Mouse (Mus musculus): ENCODE data around the gene Pxmp4. TPM values are rescaled to one million over a fixed set of nuclear protein-coding genes. Genes with fewer than 3 reads are reported as not detected.

Pxmp4 gene
- polyA plus RNA-seq, 1 experiment from 2014 or later, result 14.5 TPM

GRCm38 (mm10) chr2:154638521-154638920, 35.0 kb upstream of the Pxmp4 start:
- Histone ChIP-seq H3K4me1 (ENCODE audit: control insufficient read depth, insufficient read depth, low read length) (no peaks in the 10 kb centered on the region), H3K9me3 (ENCODE audit: control insufficient read depth, low read length) (no peaks in the 10 kb centered on the region), H3K36me3 (ENCODE audit: control insufficient read depth, insufficient read depth, low read length) (peaks cover 10% of the 10 kb centered on the region), H3K4me3 (ENCODE audit: low read depth, low read length) (no peak overlapping the region), H3K27me3 (ENCODE audit: control insufficient read depth, insufficient read depth, low read length) (no peaks in the 10 kb centered on the region), H3K9ac (ENCODE audit: low read length) (no peak overlapping the region), H3K4me2 (ENCODE audit: low read depth) (no peak overlapping the region), H3K27ac (ENCODE audit: low read depth, low read length) (no peak overlapping the region)
- ATAC-seq (ENCODE audit: insufficient read depth, low FRiP score, low TSS enrichment), result no peak
- DNase-seq (ENCODE audit: low spot score), result no peak
- WGBS, result 95% methylated on average over 3 of the region's 3 CpGs

GRCm38 (mm10) chr2:154635826-154636225, 32.3 kb upstream of the Pxmp4 start:
- DNase-seq (ENCODE audit: low spot score) (no peak), ATAC-seq (ENCODE audit: insufficient read depth, low FRiP score, low TSS enrichment) (no peak)
- Histone ChIP-seq H3K4me3 (ENCODE audit: low read depth, low read length) (no peak overlapping the region), H3K27ac (ENCODE audit: low read depth, low read length) (no peak overlapping the region), H3K36me3 (ENCODE audit: control insufficient read depth, insufficient read depth, low read length) (peaks cover 10% of the 10 kb centered on the region), H3K27me3 (ENCODE audit: control insufficient read depth, insufficient read depth, low read length) (no peaks in the 10 kb centered on the region), H3K9me3 (ENCODE audit: control insufficient read depth, low read length) (no peaks in the 10 kb centered on the region), H3K9ac (ENCODE audit: low read length) (no peak overlapping the region), H3K4me2 (ENCODE audit: low read depth) (no peak overlapping the region), H3K4me1 (ENCODE audit: control insufficient read depth, insufficient read depth, low read length) (no peaks in the 10 kb centered on the region)
- WGBS, result 100% methylated on average over 2 of the region's 2 CpGs

GRCm38 (mm10) chr2:154633876-154634644, 30.6 kb upstream of the Pxmp4 start:
- Histone ChIP-seq H3K27me3 (ENCODE audit: control insufficient read depth, insufficient read depth, low read length) (no peaks in the 10 kb centered on the region), H3K36me3 (ENCODE audit: control insufficient read depth, insufficient read depth, low read length) (peaks cover 10% of the 10 kb centered on the region), H3K9ac (ENCODE audit: low read length) (no peak overlapping the region), H3K4me3 (ENCODE audit: low read depth, low read length) (no peak overlapping the region), H3K9me3 (ENCODE audit: control insufficient read depth, low read length) (no peaks in the 10 kb centered on the region), H3K4me1 (ENCODE audit: control insufficient read depth, insufficient read depth, low read length) (no peaks in the 10 kb centered on the region), H3K4me2 (ENCODE audit: low read depth) (no peak overlapping the region), H3K27ac (ENCODE audit: low read depth, low read length) (no peak overlapping the region)
- DNase-seq (ENCODE audit: low spot score), result no peak
- no peak for ATAC-seq (ENCODE audit: insufficient read depth, low FRiP score, low TSS enrichment)
- WGBS, result 93% methylated on average over 9 of the region's 9 CpGs

- no peaks in the 10 kb centered on the region for H3K27me3 ChIP-seq (ENCODE audit: control insufficient read depth, insufficient read depth, low read length)
- no peak overlapping the region for H3K4me2 ChIP-seq (ENCODE audit: low read depth)
- H3K4me3 ChIP-seq (ENCODE audit: low read depth, low read length), result no peak overlapping the region
- H3K9me3 ChIP-seq (ENCODE audit: control insufficient read depth, low read length), result no peaks in the 10 kb centered on the region
- H3K27ac ChIP-seq (ENCODE audit: low read depth, low read length), result no peak overlapping the region
- H3K36me3 ChIP-seq (ENCODE audit: control insufficient read depth, insufficient read depth, low read length), result peaks cover 6% of the 10 kb centered on the region
- no peaks in the 10 kb centered on the region for H3K4me1 ChIP-seq (ENCODE audit: control insufficient read depth, insufficient read depth, low read length)
- DNase-seq (ENCODE audit: low spot score), result no peak
- ATAC-seq (ENCODE audit: insufficient read depth, low FRiP score, low TSS enrichment), result no peak
- no peak overlapping the region for H3K9ac ChIP-seq (ENCODE audit: low read length)
- WGBS, result 84% methylated on average over 5 of the region's 5 CpGs
These were observed 29.7 kb upstream of the Pxmp4 start for GRCm38 (mm10) chr2:154633039-154633742.

- Histone ChIP-seq H3K27me3 (ENCODE audit: control insufficient read depth, insufficient read depth, low read length) (no peaks in the 10 kb centered on the region), H3K36me3 (ENCODE audit: control insufficient read depth, insufficient read depth, low read length) (0 out of 2 replicates have a peak, but pooled peaks cover 2% of the 10 kb centered on the region), H3K4me3 (ENCODE audit: low read depth, low read length) (no peak overlapping the region), H3K4me2 (ENCODE audit: low read depth) (no peak overlapping the region), H3K27ac (ENCODE audit: low read depth, low read length) (no peak overlapping the region), H3K9me3 (ENCODE audit: control insufficient read depth, low read length) (no peaks in the 10 kb centered on the region), H3K9ac (ENCODE audit: low read length) (no peak overlapping the region), H3K4me1 (ENCODE audit: control insufficient read depth, insufficient read depth, low read length) (no peaks in the 10 kb centered on the region)
- 91% methylated on average over 16 of the region's 16 CpGs for WGBS
- ATAC-seq (ENCODE audit: insufficient read depth, low FRiP score, low TSS enrichment) (no peak), DNase-seq (ENCODE audit: low spot score) (no peak)
These were observed 28.8 kb upstream of the Pxmp4 start for GRCm38 (mm10) chr2:154632203-154632780.

- H3K4me2 ChIP-seq (ENCODE audit: low read depth), result no peak overlapping the region
- 0 out of 2 replicates have a peak, but pooled peaks cover 2% of the 10 kb centered on the region for H3K36me3 ChIP-seq (ENCODE audit: control insufficient read depth, insufficient read depth, low read length)
- H3K27ac ChIP-seq (ENCODE audit: low read depth, low read length), result no peak overlapping the region
- DNase-seq (ENCODE audit: low spot score) (no peak), ATAC-seq (ENCODE audit: insufficient read depth, low FRiP score, low TSS enrichment) (no peak)
- H3K4me3 ChIP-seq (ENCODE audit: low read depth, low read length), result no peak overlapping the region
- H3K9ac ChIP-seq (ENCODE audit: low read length), result no peak overlapping the region
- WGBS, result 82% methylated on average over 5 of the region's 5 CpGs
- no peaks in the 10 kb centered on the region for H3K4me1 ChIP-seq (ENCODE audit: control insufficient read depth, insufficient read depth, low read length)
- H3K9me3 ChIP-seq (ENCODE audit: control insufficient read depth, low read length), result no peaks in the 10 kb centered on the region
- H3K27me3 ChIP-seq (ENCODE audit: control insufficient read depth, insufficient read depth, low read length), result no peaks in the 10 kb centered on the region
These were observed 27.0 kb upstream of the Pxmp4 start for GRCm38 (mm10) chr2:154630531-154630930.

- no peak overlapping the region for H3K27ac ChIP-seq (ENCODE audit: low read depth, low read length)
- DNase-seq (ENCODE audit: low spot score), result no peak
- no peak overlapping the region for H3K9ac ChIP-seq (ENCODE audit: low read length)
- no peaks in the 10 kb centered on the region for H3K27me3 ChIP-seq (ENCODE audit: control insufficient read depth, insufficient read depth, low read length)
- ATAC-seq (ENCODE audit: insufficient read depth, low FRiP score, low TSS enrichment), result no peak
- H3K4me1 ChIP-seq (ENCODE audit: control insufficient read depth, insufficient read depth, low read length), result no peaks in the 10 kb centered on the region
- H3K9me3 ChIP-seq (ENCODE audit: control insufficient read depth, low read length), result no peaks in the 10 kb centered on the region
- no peak overlapping the region for H3K4me3 ChIP-seq (ENCODE audit: low read depth, low read length)
- no peak overlapping the region for H3K4me2 ChIP-seq (ENCODE audit: low read depth)
- H3K36me3 ChIP-seq (ENCODE audit: control insufficient read depth, insufficient read depth, low read length), result no peaks in the 10 kb centered on the region
These were observed 20.6 kb upstream of the Pxmp4 start for GRCm38 (mm10) chr2:154624137-154624536.

GRCm38 (mm10) chr2:154621684-154622083, 18.2 kb upstream of the Pxmp4 start:
- Histone ChIP-seq H3K4me2 (ENCODE audit: low read depth) (no peak overlapping the region), H3K36me3 (ENCODE audit: control insufficient read depth, insufficient read depth, low read length) (no peaks in the 10 kb centered on the region), H3K9me3 (ENCODE audit: control insufficient read depth, low read length) (no peaks in the 10 kb centered on the region), H3K27ac (ENCODE audit: low read depth, low read length) (no peak overlapping the region), H3K4me1 (ENCODE audit: control insufficient read depth, insufficient read depth, low read length) (no peaks in the 10 kb centered on the region), H3K4me3 (ENCODE audit: low read depth, low read length) (no peak overlapping the region), H3K27me3 (ENCODE audit: control insufficient read depth, insufficient read depth, low read length) (no peaks in the 10 kb centered on the region), H3K9ac (ENCODE audit: low read length) (no peak overlapping the region)
- ATAC-seq (ENCODE audit: insufficient read depth, low FRiP score, low TSS enrichment), result no peak
- DNase-seq (ENCODE audit: low spot score), result no peak
- WGBS, result 75% methylated on average over 5 of the region's 5 CpGs

Measured in neural tube, embryonic 11.5 days (tissue).